Mouse (Mus musculus): Measurements from ENCODE around the gene Cth.

- TF ChIP-seq POLR2A (IDR thresholded peaks at IDR 0.05; ENCODE audit: extremely low read depth, insufficient read depth, low read length) (no peak), CTCF (IDR thresholded peaks at IDR 0.05; ENCODE audit: low read depth, low read length) (no peak)
Observed at GRCm38 (mm10) chr3:157899986-157900385, 24.9 kb downstream of the Cth start.

Data from liver, adult 2 months (tissue).